Mouse (Mus musculus): ENCODE measurements around the gene Olfr1440. TPM values are rescaled to one million over a fixed set of nuclear protein-coding genes. Genes with fewer than 3 reads are reported as not detected.
A peak's percentile ranks its signal among the peaks of the same experiment; 100 is the strongest.

The Olfr1440 gene
- polyA plus RNA-seq, 1 experiment from 2014 or later = not detected

DNA sequence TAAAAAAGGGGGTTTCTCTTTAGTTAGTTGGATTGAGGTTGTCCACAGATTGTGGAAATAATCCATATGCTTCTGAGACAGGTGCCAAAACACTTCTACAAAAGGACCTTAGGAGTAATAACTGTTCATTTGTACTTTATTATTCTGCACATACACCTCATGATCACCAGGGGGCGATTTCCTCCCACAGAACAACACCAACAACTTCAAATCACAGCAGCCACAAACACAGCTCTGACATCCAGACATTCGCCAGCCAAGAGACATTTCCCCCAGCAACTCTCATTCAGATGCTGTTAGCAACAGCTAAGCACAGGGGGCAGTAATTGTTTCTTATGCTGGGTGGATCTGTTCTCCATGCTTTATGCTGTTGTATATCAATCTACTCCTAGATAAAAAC is 46.0 kb downstream of the Olfr1440 start:
- 8% methylated on average over 2 of the region's 2 CpGs for WGBS
- H3K9me3 ChIP-seq (ENCODE audit: low read length) = no peaks in the 10 kb centered on the region
- 0 out of 2 replicates have a peak, but pooled peaks have one; percentile 35 for ATAC-seq (ENCODE audit: low FRiP score, low TSS enrichment)

DNA sequence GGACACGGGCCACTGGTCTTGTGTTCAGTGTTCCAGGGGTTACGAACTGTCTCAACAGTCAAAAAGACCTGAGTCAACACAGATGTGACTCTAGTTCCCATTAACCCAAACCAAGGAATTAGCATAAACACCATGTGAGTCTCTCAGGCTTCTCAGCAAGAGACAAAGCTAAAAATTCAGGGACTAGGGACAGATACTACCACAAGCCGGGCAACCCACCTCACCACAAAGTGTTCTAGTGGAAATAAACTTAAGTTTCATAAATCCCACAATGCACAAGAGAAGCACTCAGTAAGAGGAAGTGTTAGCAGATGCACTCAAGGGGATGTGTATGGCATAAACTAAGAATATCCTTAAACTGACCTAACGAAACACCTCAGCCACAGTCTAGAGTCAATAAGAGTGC is 47.9 kb downstream of the Olfr1440 start:
- Histone ChIP-seq H3K36me3 (ENCODE audit: insufficient read depth, low read length) (no peaks in the 10 kb centered on the region), H3K4me3 (ENCODE audit: low read length) (no peak overlapping the region), H3K4me2 (replicated peaks; ENCODE audit: low read depth, low read length) (no peak overlapping the region), H3K9ac (replicated peaks; ENCODE audit: low read length) (no peak overlapping the region), H3K27ac (ENCODE audit: low read length) (no peak overlapping the region), H3K9me3 (ENCODE audit: low read length) (no peaks in the 10 kb centered on the region), H3K27me3 (ENCODE audit: insufficient read depth, low read length) (no peaks in the 10 kb centered on the region), H3K4me1 (ENCODE audit: insufficient read depth, low read length) (no peaks in the 10 kb centered on the region)
- WGBS = 77% methylated on average over 4 of the region's 4 CpGs
- ATAC-seq (ENCODE audit: low FRiP score, low TSS enrichment) = no peak

More for the DNA sequence above, 46.0 kb downstream of the Olfr1440 start:
- no peaks in the 10 kb centered on the region for H3K4me1 ChIP-seq (ENCODE audit: insufficient read depth, low read length)
- no peak overlapping the region for H3K4me2 ChIP-seq (replicated peaks; ENCODE audit: low read depth, low read length)
- no peaks in the 10 kb centered on the region for H3K36me3 ChIP-seq (ENCODE audit: insufficient read depth, low read length)
- no peak overlapping the region for H3K27ac ChIP-seq (ENCODE audit: low read length)
- H3K27me3 ChIP-seq (ENCODE audit: insufficient read depth, low read length) = no peaks in the 10 kb centered on the region
- H3K9ac ChIP-seq (replicated peaks; ENCODE audit: low read length) = no peak overlapping the region
- no peak overlapping the region for H3K4me3 ChIP-seq (ENCODE audit: low read length)

GRCm38 (mm10) chr19:12435750-12436524 is 48.9 kb downstream of the Olfr1440 start:
- Histone ChIP-seq H3K4me2 (replicated peaks; ENCODE audit: low read depth, low read length) (no peak overlapping the region), H3K4me3 (ENCODE audit: low read length) (no peak overlapping the region), H3K9ac (replicated peaks; ENCODE audit: low read length) (no peak overlapping the region), H3K4me1 (ENCODE audit: insufficient read depth, low read length) (no peaks in the 10 kb centered on the region), H3K36me3 (ENCODE audit: insufficient read depth, low read length) (no peaks in the 10 kb centered on the region), H3K27me3 (ENCODE audit: insufficient read depth, low read length) (no peaks in the 10 kb centered on the region), H3K9me3 (ENCODE audit: low read length) (no peaks in the 10 kb centered on the region), H3K27ac (ENCODE audit: low read length) (no peak overlapping the region)
- WGBS = 81% methylated on average over 4 of the region's 4 CpGs
- no peak for ATAC-seq (ENCODE audit: low FRiP score, low TSS enrichment)

DNA sequence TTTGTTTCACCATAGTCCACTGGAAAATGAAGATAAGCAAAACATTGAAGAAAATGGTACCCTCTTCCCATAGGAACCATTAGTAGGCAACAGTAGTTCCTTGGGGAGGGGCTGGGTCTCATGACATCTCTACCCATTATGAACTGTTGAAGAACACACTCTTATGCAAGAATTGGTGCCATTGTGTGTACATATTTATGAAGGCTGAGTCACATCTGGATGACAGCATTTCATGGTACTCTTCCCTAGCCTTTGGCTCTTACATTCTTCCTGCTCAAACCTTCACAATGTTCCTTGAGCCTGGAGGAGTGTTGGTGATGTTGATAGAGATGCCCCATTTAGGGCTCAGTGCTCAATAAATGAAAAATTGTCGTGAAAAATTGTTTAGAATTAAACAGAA is 52.5 kb downstream of the Olfr1440 start:
- H3K27ac ChIP-seq (ENCODE audit: low read length) = no peak overlapping the region
- 50% methylated on average over 1 of the region's 1 CpGs for WGBS
- H3K9ac ChIP-seq (replicated peaks; ENCODE audit: low read length) = no peak overlapping the region
- no peaks in the 10 kb centered on the region for H3K9me3 ChIP-seq (ENCODE audit: low read length)
- no peaks in the 10 kb centered on the region for H3K4me1 ChIP-seq (ENCODE audit: insufficient read depth, low read length)
- no peaks in the 10 kb centered on the region for H3K27me3 ChIP-seq (ENCODE audit: insufficient read depth, low read length)
- ATAC-seq (ENCODE audit: low FRiP score, low TSS enrichment) = no peak
- H3K36me3 ChIP-seq (ENCODE audit: insufficient read depth, low read length) = no peaks in the 10 kb centered on the region
- no peak overlapping the region for H3K4me2 ChIP-seq (replicated peaks; ENCODE audit: low read depth, low read length)
- H3K4me3 ChIP-seq (ENCODE audit: low read length) = no peak overlapping the region

DNA sequence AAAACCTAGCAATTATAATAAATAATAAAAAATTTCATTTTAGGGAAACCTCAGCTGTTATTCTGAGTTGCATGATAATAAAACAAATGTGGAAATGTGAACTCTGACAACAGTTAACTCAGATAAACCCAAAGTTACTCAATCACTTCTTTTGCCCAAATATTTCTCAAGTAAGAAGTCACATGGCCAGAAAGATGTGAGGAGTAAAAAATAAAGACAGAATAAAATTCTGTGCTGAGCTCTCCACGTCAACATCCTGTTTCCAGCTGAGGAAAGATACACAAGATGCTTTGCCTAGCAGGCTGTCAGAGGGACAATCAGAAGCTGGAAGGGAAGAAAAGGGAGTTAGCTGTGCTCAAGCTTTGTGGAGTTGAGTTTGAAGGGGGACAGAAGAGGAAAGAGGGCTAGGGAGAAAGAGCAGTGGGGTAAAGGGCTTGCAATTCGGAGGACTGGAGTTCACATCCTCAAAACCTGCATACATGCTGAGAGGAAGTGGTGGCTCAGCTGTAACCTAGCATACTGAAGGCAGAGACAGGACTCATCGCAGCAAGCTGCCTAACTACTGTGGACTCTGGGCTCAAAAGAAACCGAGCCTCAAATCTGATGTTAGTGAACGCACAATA is 53.1 kb downstream of the Olfr1440 start:
- Histone ChIP-seq H3K27me3 (ENCODE audit: insufficient read depth, low read length) (no peaks in the 10 kb centered on the region), H3K9ac (replicated peaks; ENCODE audit: low read length) (no peak overlapping the region), H3K4me1 (ENCODE audit: insufficient read depth, low read length) (no peaks in the 10 kb centered on the region), H3K9me3 (ENCODE audit: low read length) (no peaks in the 10 kb centered on the region), H3K4me2 (replicated peaks; ENCODE audit: low read depth, low read length) (no peak overlapping the region), H3K27ac (ENCODE audit: low read length) (no peak overlapping the region), H3K4me3 (ENCODE audit: low read length) (no peak overlapping the region), H3K36me3 (ENCODE audit: insufficient read depth, low read length) (no peaks in the 10 kb centered on the region)
- 83% methylated on average over 5 of the region's 5 CpGs for WGBS
- no peak for ATAC-seq (ENCODE audit: low FRiP score, low TSS enrichment)

GRCm38 (mm10) chr19:12442560-12442959 is 55.5 kb downstream of the Olfr1440 start:
- WGBS = 75% methylated on average over 4 of the region's 4 CpGs
- ATAC-seq (ENCODE audit: low FRiP score, low TSS enrichment) = no peak
- no peaks in the 10 kb centered on the region for H3K4me1 ChIP-seq (ENCODE audit: insufficient read depth, low read length)
- H3K27ac ChIP-seq (ENCODE audit: low read length) = no peak overlapping the region
- no peaks in the 10 kb centered on the region for H3K9me3 ChIP-seq (ENCODE audit: low read length)
- no peaks in the 10 kb centered on the region for H3K36me3 ChIP-seq (ENCODE audit: insufficient read depth, low read length)
- no peak overlapping the region for H3K4me3 ChIP-seq (ENCODE audit: low read length)
- no peaks in the 10 kb centered on the region for H3K27me3 ChIP-seq (ENCODE audit: insufficient read depth, low read length)
- H3K9ac ChIP-seq (replicated peaks; ENCODE audit: low read length) = no peak overlapping the region
- no peak overlapping the region for H3K4me2 ChIP-seq (replicated peaks; ENCODE audit: low read depth, low read length)

DNA sequence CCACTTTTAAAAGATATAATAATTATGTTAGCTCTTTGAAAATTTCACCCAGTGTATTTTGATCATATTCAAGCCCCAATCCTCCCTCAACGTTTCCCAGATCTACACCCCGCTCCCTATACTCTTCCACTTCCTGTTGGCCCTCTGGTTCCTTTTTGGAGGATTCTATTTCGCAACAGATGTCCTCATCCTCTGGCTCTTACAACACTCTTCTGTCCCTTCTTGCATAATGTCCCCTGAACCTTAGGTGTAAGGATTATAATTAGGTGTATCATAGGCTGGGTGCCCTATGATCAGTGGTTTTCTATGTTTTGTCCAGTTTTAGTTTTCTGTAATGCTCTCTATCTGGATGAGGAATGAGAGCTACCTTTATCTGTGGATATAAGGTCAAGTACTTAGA is 57.9 kb downstream of the Olfr1440 start:
- no peaks in the 10 kb centered on the region for H3K9me3 ChIP-seq (ENCODE audit: low read length)
- no peak overlapping the region for H3K4me2 ChIP-seq (replicated peaks; ENCODE audit: low read depth, low read length)
- no peak overlapping the region for H3K4me3 ChIP-seq (ENCODE audit: low read length)
- no peaks in the 10 kb centered on the region for H3K4me1 ChIP-seq (ENCODE audit: insufficient read depth, low read length)
- H3K9ac ChIP-seq (replicated peaks; ENCODE audit: low read length) = no peak overlapping the region
- no peaks in the 10 kb centered on the region for H3K27me3 ChIP-seq (ENCODE audit: insufficient read depth, low read length)
- H3K36me3 ChIP-seq (ENCODE audit: insufficient read depth, low read length) = no peaks in the 10 kb centered on the region
- WGBS = 81% methylated on average over 3 of the region's 3 CpGs
- ATAC-seq (ENCODE audit: low FRiP score, low TSS enrichment) = no peak
- no peak overlapping the region for H3K27ac ChIP-seq (ENCODE audit: low read length)

Other genes with a start within 250 kb of the Olfr1440 start
- not detected in 2 replicates for gene Olfr1555-ps1, start 217.2 kb upstream of the Olfr1440 start, polyA plus RNA-seq (2015; fragmentation: Nextera tagmentation; extraction: Ambion mirVana)
- not detected in 2 replicates for gene Olfr1431, start 186.6 kb upstream of the Olfr1440 start, polyA plus RNA-seq (2015; fragmentation: Nextera tagmentation; extraction: Ambion mirVana)
- not detected in 2 replicates for gene Olfr1432, start 154.7 kb upstream of the Olfr1440 start, polyA plus RNA-seq (2015; fragmentation: Nextera tagmentation; extraction: Ambion mirVana)
- not detected in 2 replicates for gene Olfr262, start 145.6 kb upstream of the Olfr1440 start, polyA plus RNA-seq (2015; fragmentation: Nextera tagmentation; extraction: Ambion mirVana)
- not detected in 2 replicates for gene Olfr235, start 126.2 kb upstream of the Olfr1440 start, polyA plus RNA-seq (2015; fragmentation: Nextera tagmentation; extraction: Ambion mirVana)
- not detected in 2 replicates for gene Olfr1434, start 107.4 kb upstream of the Olfr1440 start, polyA plus RNA-seq (2015; fragmentation: Nextera tagmentation; extraction: Ambion mirVana)
- gene Olfr1436, start 88.1 kb upstream of the Olfr1440 start, polyA plus RNA-seq (2015; fragmentation: Nextera tagmentation; extraction: Ambion mirVana) = not detected in 2 replicates
- gene Olfr1437, start 62.2 kb upstream of the Olfr1440 start, polyA plus RNA-seq (2015; fragmentation: Nextera tagmentation; extraction: Ambion mirVana) = not detected in 2 replicates
- not detected in 2 replicates for gene Olfr1438-ps1, start 51.4 kb upstream of the Olfr1440 start, polyA plus RNA-seq (2015; fragmentation: Nextera tagmentation; extraction: Ambion mirVana)
- not detected in 2 replicates for gene Olfr1441, start 30.2 kb downstream of the Olfr1440 start, polyA plus RNA-seq (2015; fragmentation: Nextera tagmentation; extraction: Ambion mirVana)
- not detected in 2 replicates for gene Pfpl, start 40.6 kb downstream of the Olfr1440 start, polyA plus RNA-seq (2015; fragmentation: Nextera tagmentation; extraction: Ambion mirVana)
- 0.54 and 0.62 TPM in 2 replicates for gene Mpeg1, start 73.5 kb downstream of the Olfr1440 start, polyA plus RNA-seq (2015; fragmentation: Nextera tagmentation; extraction: Ambion mirVana)
- gene Dtx4, start 114.2 kb downstream of the Olfr1440 start, polyA plus RNA-seq (2015; fragmentation: Nextera tagmentation; extraction: Ambion mirVana) = 6.1 and 6.6 TPM in 2 replicates
- 24.3 and 26.0 TPM in 2 replicates for gene Fam111a, start 158.5 kb downstream of the Olfr1440 start, polyA plus RNA-seq (2015; fragmentation: Nextera tagmentation; extraction: Ambion mirVana)
- 0.31 and 0.49 TPM in 2 replicates for gene Gm4952, start 212.7 kb downstream of the Olfr1440 start, polyA plus RNA-seq (2015; fragmentation: Nextera tagmentation; extraction: Ambion mirVana)
- 17.7 and 20.0 TPM in 2 replicates for gene Glyat, start 246.0 kb downstream of the Olfr1440 start, polyA plus RNA-seq (2015; fragmentation: Nextera tagmentation; extraction: Ambion mirVana)

All from kidney, embryonic 16.5 days (tissue).